Mouse (Mus musculus): ENCODE data around the gene Myh1.

The Myh1 gene

GRCm38 (mm10) chr11:67235639-67236358 is 35.9 kb downstream of the Myh1 start:
- no peak for DNase-seq (ENCODE audit: low read depth, low spot score)

GRCm38 (mm10) chr11:67236799-67237198 is 36.9 kb downstream of the Myh1 start:
- DNase-seq (ENCODE audit: low read depth, low spot score), result no peak

GRCm38 (mm10) chr11:67237481-67238079 is 37.7 kb downstream of the Myh1 start, which contains the start of gene Myh4:
Gene Myh4, plus strand, starts transcription at chr11:67238029.
- DNase-seq (ENCODE audit: low read depth, low spot score), result no peak

GRCm38 (mm10) chr11:67241051-67241450 is 41.2 kb downstream of the Myh1 start:
- no peak for DNase-seq (ENCODE audit: low read depth, low spot score)

- no peak for DNase-seq (ENCODE audit: low read depth, low spot score)
Observed at GRCm38 (mm10) chr11:67253691-67254090, 53.8 kb downstream of the Myh1 start.

DNA sequence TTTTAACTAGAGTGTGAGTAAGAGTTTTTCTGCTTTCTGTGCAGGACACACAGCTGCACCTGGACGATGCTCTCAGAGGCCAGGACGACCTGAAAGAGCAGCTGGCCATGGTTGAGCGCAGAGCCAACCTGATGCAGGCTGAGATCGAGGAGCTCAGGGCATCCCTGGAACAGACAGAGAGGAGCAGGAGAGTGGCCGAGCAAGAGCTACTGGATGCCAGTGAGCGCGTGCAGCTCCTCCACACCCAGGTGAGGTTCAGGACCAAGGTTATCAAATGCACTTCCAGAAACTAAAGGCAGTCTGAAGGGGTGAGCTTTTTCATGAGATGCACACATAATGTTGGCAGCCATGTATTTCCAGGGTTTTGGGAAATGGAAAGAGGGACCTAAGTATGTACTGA is 57.2 kb downstream of the Myh1 start:
- DNase-seq (ENCODE audit: low read depth, low spot score), result no peak

- DNase-seq (ENCODE audit: low read depth, low spot score), result no peak
Observed at GRCm38 (mm10) chr11:67260956-67261355, 61.1 kb downstream of the Myh1 start.
